Mouse (Mus musculus) limb, embryonic 10.5 days (tissue): ENCODE data around the gene Crlf1. TPM values are rescaled to one million over a fixed set of nuclear protein-coding genes. Genes with fewer than 3 reads are reported as not detected.
A peak's percentile ranks its signal among the peaks of the same experiment; 100 is the strongest.

Source experiments
- DNase-seq: peaks from one replicate; pipeline ENCODE4 v3.0.0-alpha.2; 2017; ENCODE audit warnings: low spot score
- H3K27ac ChIP-seq: fragments of 300-500 bp; sonication (generic); 2 replicates; pipeline ENCODE4 v1.5.1; 2016; ENCODE audit warnings: mild to moderate bottlenecking
- H3K27me3 ChIP-seq: fragments of 300-500 bp; sonication (generic); 2 replicates; pipeline ENCODE4 v1.6.1; 2016; ENCODE audit warnings: low read depth, mild to moderate bottlenecking; ENCODE audit not compliant: poor library complexity, severe bottlenecking
- H3K36me3 ChIP-seq: fragments of 300-500 bp; sonication (generic); 2 replicates; pipeline ENCODE4 v1.6.1; 2016; ENCODE audit warnings: mild to moderate bottlenecking, moderate library complexity
- H3K4me1 ChIP-seq: fragments of 300-500 bp; sonication (generic); 2 replicates; pipeline ENCODE4 v1.6.1; 2016
- H3K4me3 ChIP-seq: fragments of 300-500 bp; sonication (generic); 2 replicates; pipeline ENCODE4 v1.5.1; 2016; ENCODE audit warnings: mild to moderate bottlenecking, moderate library complexity
- H3K9me3 ChIP-seq: fragments of 300-500 bp; sonication (generic); replicated peaks from 2 replicates; pipeline ENCODE4 v1.6.1; 2016; ENCODE audit warnings: mild to moderate bottlenecking
- WGBS: fragments of 180-500 bp; shearing (Covaris S2); methylation state at CpG from one replicate; pipeline ENCODE4 v1.1.7; 2016; 5-methylcytosine and 5-hydroxymethylcytosine counted together
- polyA plus RNA-seq: library from polyadenylated mRNA; unstranded; fragments of >200 nt; fragmentation: Nextera tagmentation; extraction: Ambion mirVana; gene quantifications from 2 replicates; pipeline ENCODE4 v1.2.1, GENCODE M21; 2016

Crlf1 gene
- polyA plus RNA-seq, 1 experiment from 2014 or later = 126 TPM

DNA sequence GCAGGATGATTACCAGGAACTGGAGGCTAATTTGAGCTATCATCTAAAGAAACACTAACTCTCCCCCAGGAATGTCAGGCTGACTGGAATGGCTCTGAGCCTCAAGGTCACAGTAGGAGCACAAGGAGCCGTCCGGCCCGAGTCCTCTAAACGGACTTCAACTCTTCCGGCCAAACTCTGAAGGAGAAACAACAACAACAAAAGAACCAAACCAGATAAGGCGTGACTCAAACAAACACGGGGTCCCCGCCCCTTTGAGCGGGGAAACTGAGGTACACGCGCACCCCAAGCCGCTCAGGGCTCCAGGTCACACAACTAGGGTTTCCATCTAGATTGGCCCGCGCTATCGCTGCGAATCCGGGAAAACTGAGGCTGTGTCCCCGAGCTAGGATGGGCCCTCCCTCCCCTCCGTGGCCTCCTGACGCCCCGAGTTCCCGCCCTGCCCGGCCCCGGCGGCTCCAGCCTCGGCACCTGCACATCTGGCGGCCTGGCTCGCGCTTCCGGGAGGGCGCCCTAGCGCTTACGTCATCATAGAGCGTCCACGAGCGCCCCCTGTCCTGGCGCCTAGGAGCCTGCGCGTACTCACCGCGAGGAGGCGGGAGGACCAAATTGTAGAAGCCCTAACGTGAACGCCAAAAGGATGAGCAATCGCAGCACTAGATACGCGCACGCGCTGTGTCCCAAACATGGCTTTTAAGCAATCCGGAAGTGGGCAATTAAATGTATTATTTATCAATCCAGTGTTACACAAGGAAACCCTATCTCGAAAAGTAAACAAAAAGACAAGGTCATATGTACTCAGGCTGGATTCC lies 29.8 kb downstream of the Crlf1 start:
- Histone ChIP-seq H3K36me3 (peaks cover 17% of the 10 kb centered on the region), H3K27me3 (no peaks in the 10 kb centered on the region), H3K27ac (peak overlapping the region; percentile 91), H3K4me1 (peaks cover 20% of the 10 kb centered on the region), H3K9me3 (no peaks in the 10 kb centered on the region), H3K4me3 (peak overlapping the region; percentile 79)
- peak; percentile 97 for DNase-seq
- under 1% methylated on average over 49 of the region's 51 CpGs for WGBS

DNA sequence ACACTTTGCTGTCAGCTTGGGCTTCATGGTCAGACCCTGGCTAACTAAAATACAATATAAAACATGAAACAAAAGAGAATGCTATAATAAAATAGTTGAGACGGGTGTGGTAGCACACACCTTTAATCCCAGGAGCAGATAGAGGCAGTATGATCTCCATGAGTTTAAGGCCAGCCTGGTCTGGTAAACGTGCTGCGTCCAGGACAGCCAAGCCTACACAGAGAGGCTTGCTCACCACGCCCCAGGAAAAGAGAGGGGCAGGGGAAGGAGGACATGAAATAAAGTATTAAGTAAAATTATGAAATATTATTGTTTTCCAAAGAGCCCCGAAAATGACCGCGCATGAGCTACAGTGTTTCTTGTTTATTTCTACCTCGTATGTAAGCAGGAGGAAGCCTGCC lies 34.2 kb downstream of the Crlf1 start:
- 2% methylated on average over 8 of the region's 8 CpGs for WGBS
- Histone ChIP-seq H3K36me3 (peaks cover 30% of the 10 kb centered on the region), H3K4me1 (peaks cover 31% of the 10 kb centered on the region), H3K27me3 (no peaks in the 10 kb centered on the region), H3K9me3 (no peaks in the 10 kb centered on the region), H3K4me3 (peak overlapping the region; percentile 88), H3K27ac (peak overlapping the region; percentile 100)
- no peak for DNase-seq

DNA sequence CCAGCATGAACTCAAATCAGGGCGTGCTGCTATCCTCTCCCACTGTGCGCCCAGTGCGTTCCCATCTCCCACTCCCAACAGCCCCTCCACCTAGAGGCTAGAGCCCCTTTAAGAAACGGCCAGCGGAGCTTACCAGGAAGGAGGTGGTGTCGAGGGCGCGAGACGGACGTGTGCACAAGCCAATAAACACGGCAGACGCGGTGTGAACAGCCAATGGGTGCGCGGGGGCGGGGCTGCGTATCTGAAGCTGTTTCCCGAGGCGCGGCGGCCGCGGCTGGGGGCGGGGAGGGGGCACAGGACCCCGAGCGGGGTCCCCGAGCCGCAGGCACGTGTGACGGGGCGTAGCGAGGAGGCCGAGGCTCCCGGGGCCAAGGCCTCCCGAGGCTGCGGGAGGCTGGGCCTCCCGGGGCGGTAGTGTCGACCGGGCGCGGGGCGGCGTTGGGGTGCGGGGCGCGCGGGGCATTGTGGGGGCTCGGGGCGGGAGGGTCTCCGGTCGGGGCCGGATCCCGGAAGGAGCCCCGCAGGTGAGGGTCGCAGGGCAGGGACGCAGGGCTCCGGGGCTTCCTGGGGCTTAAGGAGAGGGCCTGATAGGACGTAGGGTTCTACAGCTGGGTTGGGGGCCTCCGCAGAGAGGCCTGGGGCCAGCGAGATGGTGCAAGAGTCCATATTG lies 34.7 kb downstream of the Crlf1 start, which contains the start of the genes Fkbp8 and Kxd1:
Gene Fkbp8 (plus strand): TSS at position 213 of the 670 bp plus-strand sequence.
Gene Kxd1 (minus strand): TSS at position 445 of the 670 bp plus-strand sequence.
- WGBS = under 1% methylated on average over 52 of the region's 61 CpGs
- Histone ChIP-seq H3K4me1 (peaks cover 26% of the 10 kb centered on the region), H3K36me3 (peaks cover 35% of the 10 kb centered on the region)

DNA sequence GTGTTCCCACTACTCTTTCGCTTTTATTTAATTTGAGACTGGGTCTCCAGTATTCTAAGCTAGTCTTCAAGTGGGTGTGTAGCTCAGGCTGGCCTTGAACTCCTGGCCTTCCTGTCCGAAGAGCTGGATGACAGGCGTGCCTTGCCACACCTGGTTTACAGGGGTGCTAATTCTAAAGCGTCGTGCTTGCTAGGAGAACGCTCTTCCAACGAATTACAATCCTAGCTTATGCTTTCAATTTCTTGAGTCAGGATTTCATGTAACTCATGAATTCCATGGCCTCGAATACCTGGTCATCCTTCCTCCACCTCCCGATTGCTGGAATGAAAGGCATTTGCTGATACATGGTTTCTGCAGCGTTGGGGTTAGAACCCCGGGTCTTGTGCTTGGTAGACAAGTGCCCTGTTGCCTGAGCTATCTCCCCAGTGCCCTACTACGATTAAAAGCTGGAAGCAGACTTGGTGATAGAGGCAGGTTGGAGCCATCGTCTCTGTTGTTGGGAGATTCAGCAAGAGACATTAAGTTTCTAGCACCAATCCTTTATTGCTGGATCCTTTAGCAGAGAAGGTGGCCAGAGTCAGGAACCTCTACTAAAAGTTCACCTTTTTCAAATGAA lies 35.3 kb downstream of the Crlf1 start:
- peak overlapping the region; percentile 100 for H3K27ac ChIP-seq
- H3K27me3 ChIP-seq = no peaks in the 10 kb centered on the region
- H3K9me3 ChIP-seq = no peaks in the 10 kb centered on the region
- peak overlapping the region; percentile 88 for H3K4me3 ChIP-seq
- no peak for DNase-seq
- 32% methylated on average over 13 of the region's 13 CpGs for WGBS
- peaks cover 41% of the 10 kb centered on the region for H3K36me3 ChIP-seq
- H3K4me1 ChIP-seq = peaks cover 23% of the 10 kb centered on the region

More for the DNA sequence above, 34.7 kb downstream of the Crlf1 start, which contains the start of the genes Fkbp8 and Kxd1:
- Histone ChIP-seq H3K27ac (peak within 1 kb of the TSS; percentile 100), H3K27me3 (no peaks in the 10 kb centered on the region), H3K4me3 (peak within 1 kb of the TSS; percentile 88), H3K9me3 (no peaks in the 10 kb centered on the region)
- peak; percentile 99 for DNase-seq

DNA sequence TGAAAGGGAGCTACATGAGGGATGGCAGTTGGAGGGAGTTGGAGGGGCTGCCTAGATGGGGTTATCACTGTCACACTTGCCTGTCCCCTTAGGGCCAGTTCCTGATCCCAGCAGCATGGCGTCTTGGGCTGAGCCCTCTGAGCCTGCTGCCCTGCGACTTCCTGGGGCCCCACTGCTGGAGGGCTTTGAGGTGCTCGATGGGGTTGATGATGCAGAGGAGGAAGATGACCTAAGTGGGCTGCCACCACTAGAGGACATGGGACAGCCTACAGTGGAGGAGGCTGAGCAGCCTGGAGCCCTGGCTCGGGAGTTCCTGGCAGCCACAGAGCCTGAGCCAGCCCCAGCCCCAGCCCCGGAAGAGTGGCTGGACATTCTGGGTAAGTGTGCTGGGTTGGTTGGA lies 36.3 kb downstream of the Crlf1 start:
- no peaks in the 10 kb centered on the region for H3K9me3 ChIP-seq
- 86% methylated on average over 5 of the region's 5 CpGs for WGBS

DNA sequence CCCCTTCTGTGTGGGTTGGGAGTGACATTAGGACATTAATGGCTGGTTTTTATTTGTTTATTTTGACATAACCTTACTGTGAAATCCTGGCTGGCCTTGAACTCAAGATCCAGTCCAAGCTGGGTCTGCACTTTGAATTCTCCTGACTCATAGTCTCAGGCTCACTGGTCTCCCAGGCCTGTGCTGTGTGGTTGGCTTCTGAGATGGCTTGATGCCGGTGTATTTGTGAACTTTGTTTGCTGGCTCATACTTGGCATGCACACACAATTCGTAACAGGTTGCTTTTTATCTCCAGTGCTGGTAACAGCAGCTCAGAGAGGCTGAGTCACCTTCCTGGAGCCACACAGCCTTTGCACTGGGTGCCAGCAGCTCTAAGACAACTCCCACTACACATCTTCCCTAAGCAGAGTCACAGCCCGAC lies 36.8 kb downstream of the Crlf1 start:
- Histone ChIP-seq H3K4me1 (peaks cover 23% of the 10 kb centered on the region), H3K9me3 (no peaks in the 10 kb centered on the region), H3K27ac (no peak overlapping the region), H3K27me3 (no peaks in the 10 kb centered on the region), H3K36me3 (peaks cover 56% of the 10 kb centered on the region), H3K4me3 (no peak overlapping the region)
- DNase-seq = no peak
- WGBS = 97% methylated on average over 3 of the region's 3 CpGs

More for the DNA sequence above, 36.3 kb downstream of the Crlf1 start:
- peaks cover 52% of the 10 kb centered on the region for H3K36me3 ChIP-seq
- DNase-seq = no peak
- H3K27ac ChIP-seq = no peak overlapping the region
- H3K4me3 ChIP-seq = peak overlapping the region; percentile 9; the same call in 1 of the 2 replicates
- H3K4me1 ChIP-seq = peaks cover 23% of the 10 kb centered on the region
- no peaks in the 10 kb centered on the region for H3K27me3 ChIP-seq

DNA sequence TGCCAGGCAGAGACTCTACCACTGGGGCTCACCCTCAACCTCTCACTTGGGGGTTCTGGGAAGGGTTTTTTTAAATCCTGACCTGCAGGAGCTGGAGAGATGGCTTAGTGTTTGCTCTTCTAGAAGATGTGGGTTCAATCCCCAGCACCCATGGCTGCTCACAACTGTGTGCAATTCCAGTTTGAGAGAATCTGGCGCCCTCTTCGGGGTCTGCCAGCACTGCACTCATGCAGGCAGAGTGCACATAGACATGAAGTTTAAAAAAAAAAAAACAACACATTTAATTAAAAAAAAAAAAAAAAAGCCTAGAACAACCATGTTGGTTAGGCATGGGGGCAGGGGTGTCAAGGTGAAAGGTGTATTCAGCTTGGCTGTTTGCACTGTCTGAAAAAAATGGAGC lies 37.4 kb downstream of the Crlf1 start:
- 96% methylated on average over 2 of the region's 2 CpGs for WGBS
- H3K4me3 ChIP-seq = no peak overlapping the region

DNA sequence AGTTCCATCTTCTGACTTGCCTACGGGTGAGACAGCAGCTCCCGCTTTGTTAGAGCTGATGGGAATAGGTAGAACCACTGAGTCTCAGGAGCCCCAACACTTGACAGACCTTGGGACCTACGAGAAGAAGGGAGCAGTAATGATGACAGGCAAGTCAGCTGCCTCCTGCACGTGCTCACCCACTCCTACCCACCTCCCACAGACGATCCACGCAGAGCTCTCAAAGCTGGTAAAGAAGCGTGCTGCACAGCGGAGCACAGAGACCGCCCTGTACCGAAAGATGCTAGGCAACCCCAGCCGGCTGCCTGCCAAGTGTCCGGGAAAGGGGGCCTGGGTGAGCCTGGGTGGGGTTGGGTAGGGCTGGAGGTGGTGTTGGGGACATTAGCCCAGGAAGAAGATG lies 41.3 kb downstream of the Crlf1 start:
- 96% methylated on average over 12 of the region's 12 CpGs for WGBS
- no peak for DNase-seq
- H3K4me3 ChIP-seq = no peak overlapping the region

More for the DNA sequence above, 37.4 kb downstream of the Crlf1 start:
- no peak overlapping the region for H3K27ac ChIP-seq
- no peaks in the 10 kb centered on the region for H3K9me3 ChIP-seq
- peaks cover 62% of the 10 kb centered on the region for H3K36me3 ChIP-seq
- no peaks in the 10 kb centered on the region for H3K27me3 ChIP-seq
- DNase-seq = no peak
- peaks cover 23% of the 10 kb centered on the region for H3K4me1 ChIP-seq

DNA sequence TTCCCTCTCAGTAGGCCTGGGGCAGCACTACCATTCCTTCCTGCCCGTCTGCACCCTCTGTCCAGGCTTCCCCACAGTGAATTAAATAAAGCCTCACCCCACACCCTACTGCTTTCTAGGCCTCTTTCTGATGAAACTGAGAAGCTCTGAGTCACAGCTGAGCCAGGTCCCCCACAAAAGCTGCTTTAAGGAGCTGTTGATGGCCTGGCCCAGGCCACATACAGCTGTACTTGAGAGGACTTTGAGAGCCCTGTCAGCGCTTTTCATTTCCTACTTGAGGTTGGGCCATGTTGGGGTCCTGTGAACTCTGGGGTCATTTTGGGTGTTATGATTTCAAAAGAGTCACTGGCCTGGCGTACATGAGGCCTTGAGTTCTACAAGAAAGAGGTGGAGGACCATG lies 42.3 kb downstream of the Crlf1 start:
- Histone ChIP-seq H3K4me1 (peaks cover 14% of the 10 kb centered on the region), H3K4me3 (no peak overlapping the region), H3K36me3 (peaks cover 71% of the 10 kb centered on the region), H3K9me3 (no peaks in the 10 kb centered on the region), H3K27ac (no peak overlapping the region), H3K27me3 (no peaks in the 10 kb centered on the region)
- DNase-seq = no peak
- 95% methylated on average over 3 of the region's 3 CpGs for WGBS

More for the DNA sequence above, 41.3 kb downstream of the Crlf1 start:
- Histone ChIP-seq H3K27ac (no peak overlapping the region), H3K9me3 (no peaks in the 10 kb centered on the region), H3K4me1 (peaks cover 12% of the 10 kb centered on the region), H3K36me3 (peaks cover 81% of the 10 kb centered on the region), H3K27me3 (no peaks in the 10 kb centered on the region)

DNA sequence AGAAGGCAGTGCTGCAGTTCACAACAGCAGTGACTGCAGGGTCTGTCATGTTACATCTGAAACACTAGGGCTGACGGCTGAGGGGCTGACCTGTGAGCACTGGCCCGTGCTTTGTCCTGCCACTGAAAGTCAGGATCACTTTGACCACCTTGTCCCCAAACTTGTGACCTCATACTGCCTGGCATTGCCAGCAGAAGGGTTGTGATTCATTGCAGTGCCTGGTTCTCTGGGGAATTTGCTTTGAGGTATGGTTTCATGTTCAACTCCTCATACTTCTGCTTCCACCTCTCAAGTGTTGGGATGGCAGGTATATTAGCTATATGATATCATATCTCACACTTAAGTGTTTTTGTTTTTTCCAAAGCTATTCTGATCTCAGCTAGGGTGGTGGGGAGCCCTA lies 42.7 kb downstream of the Crlf1 start:
- Histone ChIP-seq H3K9me3 (no peaks in the 10 kb centered on the region), H3K27ac (no peak overlapping the region), H3K4me1 (peaks cover 18% of the 10 kb centered on the region), H3K27me3 (no peaks in the 10 kb centered on the region), H3K4me3 (no peak overlapping the region), H3K36me3 (peaks cover 67% of the 10 kb centered on the region)
- WGBS = 84% methylated on average over 2 of the region's 2 CpGs
- no peak for DNase-seq

DNA sequence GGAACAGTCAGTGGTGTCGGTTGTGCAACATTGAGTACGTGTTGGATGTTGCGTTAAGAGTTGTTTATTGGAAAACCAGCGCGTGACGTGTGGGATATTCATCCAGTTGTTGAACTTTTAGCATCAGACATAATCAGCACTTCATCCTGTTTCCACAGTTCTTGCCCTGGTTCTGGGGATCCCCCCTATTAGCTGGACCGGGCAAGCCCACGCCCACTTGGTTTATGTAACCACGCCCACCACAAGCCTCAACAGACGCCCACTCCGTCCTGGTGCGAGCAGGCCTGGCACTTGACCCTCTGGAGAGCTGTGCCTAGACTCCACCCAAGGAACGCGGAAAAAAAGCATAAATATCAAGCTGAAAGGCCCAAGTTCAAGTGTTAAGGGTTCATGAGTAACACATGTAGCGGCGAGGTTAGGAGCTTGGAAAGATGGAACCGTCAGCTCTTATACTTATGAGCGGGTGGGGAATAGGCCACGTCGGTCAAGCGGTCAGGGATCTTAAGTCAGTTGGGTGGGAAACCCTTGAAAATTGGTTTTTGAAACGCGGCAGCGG lies 45.1 kb downstream of the Crlf1 start:
- Histone ChIP-seq H3K9me3 (no peaks in the 10 kb centered on the region), H3K36me3 (peaks cover 43% of the 10 kb centered on the region), H3K27me3 (no peaks in the 10 kb centered on the region), H3K4me1 (peaks cover 28% of the 10 kb centered on the region), H3K27ac (peak overlapping the region; percentile 87), H3K4me3 (peak overlapping the region; percentile 74)
- 14% methylated on average over 24 of the region's 24 CpGs for WGBS
- DNase-seq = peak; percentile 58

DNA sequence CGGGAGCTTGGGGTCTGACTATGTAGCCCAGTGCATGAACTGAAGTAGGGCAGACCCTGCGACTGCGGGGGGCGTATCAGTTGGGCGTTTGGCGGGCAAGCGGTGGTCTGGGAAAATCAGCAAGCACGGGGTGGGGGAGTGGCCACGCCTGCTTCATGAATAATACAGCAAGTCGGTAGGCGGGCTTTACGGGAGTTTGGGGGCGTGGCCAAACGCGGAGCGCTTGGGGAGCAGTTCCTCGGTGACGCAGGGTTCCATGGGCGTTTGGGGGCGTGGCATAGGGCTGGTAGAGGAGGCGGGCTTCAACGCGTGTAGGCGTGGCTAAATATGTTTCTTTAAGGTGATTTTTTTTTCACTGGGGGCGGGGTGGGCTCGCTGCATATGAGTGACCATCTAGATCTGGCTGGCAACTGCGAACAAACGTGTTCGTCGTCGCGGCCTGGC lies 45.7 kb downstream of the Crlf1 start:
- H3K9me3 ChIP-seq = no peaks in the 10 kb centered on the region
- H3K36me3 ChIP-seq = peaks cover 37% of the 10 kb centered on the region
- WGBS = under 1% methylated on average over 32 of the region's 32 CpGs
- H3K27me3 ChIP-seq = no peaks in the 10 kb centered on the region
- H3K4me1 ChIP-seq = peaks cover 32% of the 10 kb centered on the region
- peak; percentile 100 for DNase-seq
- H3K27ac ChIP-seq = peak overlapping the region; percentile 87
- peak overlapping the region; percentile 74 for H3K4me3 ChIP-seq
